Mouse (Mus musculus) heart, postnatal 0 days (tissue): ENCODE results near the gene Med11.

Experiments used
- CTCF ChIP-seq: IDR thresholded peaks from 2 replicates; pipeline ENCODE4 v1.5.1; 2016; ENCODE audit warnings: antibody characterized with exemption, control low read depth, low read depth
- EP300 ChIP-seq: IDR thresholded peaks from 2 replicates; pipeline ENCODE4 v1.6.1; 2016; ENCODE audit warnings: antibody characterized with exemption, low read depth

GRCm38 (mm10) chr11:70472716-70473115 lies 21.0 kb downstream of the Med11 start:
- TF ChIP-seq EP300 (no peak), CTCF (no peak)
